Mouse (Mus musculus) kidney, embryonic 14.5 days (tissue): ENCODE measurements around the gene Ica1. TPM values are rescaled to one million over a fixed set of nuclear protein-coding genes. Genes with fewer than 3 reads are reported as not detected.

ENCODE experiments used
- ATAC-seq: fragments of 200-750 bp; cut with Nextera tagmentation; 2 replicates; pipeline ENCODE4 v1.8.0; 2017; ENCODE audit warnings: moderate number of reproducible peaks, mild to moderate bottlenecking, moderate TSS enrichment, moderate library complexity; ENCODE audit not compliant: low FRiP score, low TSS enrichment
- H3K27ac ChIP-seq: fragments of 300-500 bp; sonication (generic); 2 replicates; pipeline ENCODE4 v1.5.1; 2014; ENCODE audit warnings: low read depth, mild to moderate bottlenecking, low read length, moderate library complexity, mixed read lengths
- H3K27me3 ChIP-seq: fragments of 300-500 bp; sonication (generic); 2 replicates; pipeline ENCODE4 v1.6.1; 2014; ENCODE audit warnings: mild to moderate bottlenecking, low read length; ENCODE audit not compliant: control insufficient read depth, insufficient read depth
- H3K36me3 ChIP-seq: fragments of 300-500 bp; sonication (generic); 2 replicates; pipeline ENCODE4 v1.6.1; 2014; ENCODE audit warnings: low read length, mixed read lengths; ENCODE audit not compliant: control insufficient read depth, insufficient read depth
- H3K4me1 ChIP-seq: fragments of 300-500 bp; sonication (generic); 2 replicates; pipeline ENCODE4 v1.6.1; 2014; ENCODE audit warnings: low read length, mixed read lengths; ENCODE audit not compliant: control insufficient read depth, insufficient read depth
- H3K4me2 ChIP-seq: fragments of 300-500 bp; sonication (generic); replicated peaks from 2 replicates; pipeline ENCODE4 v1.6.1; 2014; ENCODE audit warnings: low read depth, mild to moderate bottlenecking, low read length
- H3K4me3 ChIP-seq: fragments of 300-500 bp; sonication (generic); 2 replicates; pipeline ENCODE4 v1.5.1; 2014; ENCODE audit warnings: mild to moderate bottlenecking, low read length
- H3K9ac ChIP-seq: fragments of 300-500 bp; sonication (generic); 2 replicates; pipeline ENCODE4 v1.6.1; 2014; ENCODE audit warnings: low read depth, mild to moderate bottlenecking, low read length, moderate library complexity
- H3K9me3 ChIP-seq: fragments of 300-500 bp; sonication (generic); 2 replicates; pipeline ENCODE4 v1.6.1; 2016; ENCODE audit warnings: low read length; ENCODE audit not compliant: control insufficient read depth
- WGBS: fragments of 180-500 bp; shearing (Covaris S2); extraction: QIAGEN DNeasy Blood & Tissue Kit; methylation state at CpG from one replicate; pipeline ENCODE4 v1.1.7; 2014; 5-methylcytosine and 5-hydroxymethylcytosine counted together
- polyA plus RNA-seq: library from polyadenylated mRNA; unstranded; fragments of >200 nt; fragmentation: Nextera tagmentation; extraction: Ambion mirVana; gene quantifications from 2 replicates; pipeline ENCODE4 v1.2.1, GENCODE M21; 2014

Gene Ica1
- polyA plus RNA-seq, 1 experiment from 2014 or later = 30.0 TPM

DNA sequence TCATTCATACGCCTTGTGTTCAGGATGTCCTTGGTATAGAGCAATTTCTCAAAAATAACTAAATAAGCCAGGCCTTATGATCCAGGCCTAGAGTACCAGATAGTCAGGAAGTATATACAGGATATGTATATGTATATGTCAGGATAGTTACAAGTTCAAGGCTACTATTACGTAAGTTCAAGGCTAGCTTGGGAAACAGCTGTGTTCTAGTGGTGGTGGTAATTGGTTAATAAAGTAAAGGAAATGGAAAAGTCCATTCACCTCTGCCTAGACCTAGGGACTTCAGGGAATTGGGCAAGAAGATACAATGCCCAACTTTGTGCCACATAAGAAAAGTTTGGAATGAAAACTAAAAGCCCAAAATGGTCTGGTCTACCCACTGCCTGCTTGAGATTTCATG is 61.7 kb downstream of the Ica1 start:
- ATAC-seq = no peak
- no peaks in the 10 kb centered on the region for H3K9me3 ChIP-seq
- H3K9ac ChIP-seq = no peak overlapping the region
- no peaks in the 10 kb centered on the region for H3K4me1 ChIP-seq
- WGBS = 93% methylated on average over 2 of the region's 2 CpGs
- no peak overlapping the region for H3K4me3 ChIP-seq
- no peaks in the 10 kb centered on the region for H3K36me3 ChIP-seq
- no peak overlapping the region for H3K27ac ChIP-seq
- H3K27me3 ChIP-seq = no peaks in the 10 kb centered on the region
- no peak overlapping the region for H3K4me2 ChIP-seq

DNA sequence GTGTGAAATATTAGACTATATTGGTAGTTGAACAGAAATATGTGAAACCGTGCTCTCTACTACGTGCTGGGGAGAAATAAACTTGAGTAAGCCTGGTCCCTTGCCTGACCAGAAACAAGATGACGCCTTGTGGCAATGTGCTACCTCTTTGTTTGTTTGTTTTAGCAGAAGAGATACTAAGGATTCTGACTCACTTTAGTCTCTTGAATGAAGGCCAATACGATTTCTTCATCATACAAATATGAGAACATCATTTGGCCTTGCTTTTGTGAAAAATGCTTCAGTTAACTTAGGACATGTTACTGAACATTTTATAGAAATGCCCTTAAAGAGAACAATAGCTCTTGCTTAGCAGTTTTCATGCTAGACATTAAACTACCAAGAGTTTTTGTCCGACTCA is 67.0 kb downstream of the Ica1 start:
- Histone ChIP-seq H3K9me3 (no peaks in the 10 kb centered on the region), H3K36me3 (no peaks in the 10 kb centered on the region), H3K4me2 (no peak overlapping the region), H3K9ac (no peak overlapping the region), H3K4me1 (no peaks in the 10 kb centered on the region), H3K4me3 (no peak overlapping the region), H3K27ac (no peak overlapping the region), H3K27me3 (no peaks in the 10 kb centered on the region)
- WGBS = 84% methylated on average over 5 of the region's 5 CpGs
- ATAC-seq = no peak

DNA sequence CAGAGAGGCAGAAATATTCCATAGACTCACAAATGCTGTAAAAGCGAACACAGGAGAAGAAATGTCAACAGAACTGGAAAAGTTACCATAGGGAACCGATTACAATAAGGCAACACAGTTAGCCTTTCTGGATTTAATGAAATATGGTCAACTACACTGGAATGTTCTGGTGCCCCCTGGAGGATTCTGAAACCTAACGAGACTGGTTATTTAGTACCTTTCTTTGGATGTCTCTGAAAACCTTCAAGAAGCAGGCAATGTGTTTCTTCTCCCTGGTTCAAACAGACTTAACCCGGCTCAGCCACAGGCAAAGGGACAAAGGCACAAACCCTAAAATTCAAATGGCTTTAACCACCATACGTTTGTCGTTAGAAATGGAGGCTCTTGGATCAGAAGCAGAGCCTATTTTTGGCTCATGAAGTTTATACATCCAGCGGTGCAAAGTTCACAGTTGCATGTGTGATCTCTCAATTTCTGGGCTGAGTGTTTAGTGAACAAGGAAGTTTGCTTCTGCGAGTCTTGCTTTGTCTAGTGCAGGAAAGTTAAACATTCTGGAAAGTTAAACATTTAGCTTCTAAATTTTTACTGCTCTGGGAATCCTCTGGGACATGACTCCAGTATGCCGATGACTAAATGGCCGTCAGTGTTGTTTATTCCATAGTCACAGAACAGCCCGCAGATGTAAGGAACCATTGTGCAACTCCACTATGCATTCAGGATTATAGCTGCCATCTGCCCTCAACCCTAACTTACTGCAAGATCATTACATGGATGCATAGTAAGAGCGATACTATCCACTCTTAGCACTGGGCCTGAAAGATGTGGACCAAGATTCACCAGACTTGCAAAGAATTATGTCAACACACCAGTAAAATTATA is 83.4 kb downstream of the Ica1 start:
- no peaks in the 10 kb centered on the region for H3K27me3 ChIP-seq
- 54% methylated on average over 12 of the region's 12 CpGs for WGBS
- H3K9ac ChIP-seq = no peak overlapping the region
- no peak overlapping the region for H3K4me3 ChIP-seq
- H3K9me3 ChIP-seq = no peaks in the 10 kb centered on the region
- H3K27ac ChIP-seq = peak overlapping the region; percentile 14; the same call in 1 of the 2 replicates
- peak; percentile 32; the same call in 1 of the 2 replicates for ATAC-seq
- H3K36me3 ChIP-seq = no peaks in the 10 kb centered on the region
- H3K4me2 ChIP-seq = no peak overlapping the region
- H3K4me1 ChIP-seq = no peaks in the 10 kb centered on the region; the same call in 1 of the 2 replicates

DNA sequence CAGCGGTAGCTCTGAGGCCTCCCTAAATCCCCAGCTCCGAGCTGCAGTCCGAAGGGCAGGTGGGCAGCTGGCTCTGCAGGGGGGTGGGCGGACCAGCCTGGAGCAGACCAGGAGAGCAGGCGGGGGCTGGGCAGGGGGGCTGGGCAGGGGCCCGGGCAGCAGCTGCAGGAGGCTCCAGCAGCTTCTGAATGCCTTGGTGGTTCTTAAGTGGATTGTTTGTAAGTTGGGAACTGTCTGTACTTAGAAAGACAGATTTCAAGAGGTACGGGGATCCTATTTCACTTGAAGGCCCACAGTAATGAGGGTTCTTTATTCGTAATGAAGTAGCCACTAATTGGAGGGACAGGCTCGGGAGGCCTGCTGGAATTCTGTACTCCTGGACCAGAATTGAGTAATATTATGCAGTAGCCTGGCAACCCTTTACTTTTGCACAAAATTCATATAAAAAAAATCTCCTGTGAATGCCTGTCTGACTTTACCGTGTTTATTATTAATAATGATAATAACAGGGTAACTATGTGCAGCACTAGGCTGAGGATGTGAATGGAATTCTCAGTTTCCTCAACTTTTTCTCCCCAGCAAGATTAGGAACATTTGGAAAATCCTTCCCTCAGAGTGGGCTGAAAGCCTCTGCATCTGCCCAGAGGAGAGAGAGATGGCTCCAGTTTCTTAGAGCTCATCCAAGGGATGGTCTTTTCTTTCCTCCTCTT is 84.2 kb downstream of the Ica1 start:
- Histone ChIP-seq H3K9me3 (no peaks in the 10 kb centered on the region), H3K4me1 (no peaks in the 10 kb centered on the region; the same call in 1 of the 2 replicates), H3K36me3 (no peaks in the 10 kb centered on the region), H3K9ac (no peak overlapping the region), H3K27ac (peak overlapping the region; percentile 49; the same call in 1 of the 2 replicates), H3K4me2 (no peak overlapping the region; the same call in 1 of the 2 replicates), H3K4me3 (no peak overlapping the region), H3K27me3 (no peaks in the 10 kb centered on the region)
- ATAC-seq = peak; percentile 89
- WGBS = 19% methylated on average over 10 of the region's 10 CpGs

DNA sequence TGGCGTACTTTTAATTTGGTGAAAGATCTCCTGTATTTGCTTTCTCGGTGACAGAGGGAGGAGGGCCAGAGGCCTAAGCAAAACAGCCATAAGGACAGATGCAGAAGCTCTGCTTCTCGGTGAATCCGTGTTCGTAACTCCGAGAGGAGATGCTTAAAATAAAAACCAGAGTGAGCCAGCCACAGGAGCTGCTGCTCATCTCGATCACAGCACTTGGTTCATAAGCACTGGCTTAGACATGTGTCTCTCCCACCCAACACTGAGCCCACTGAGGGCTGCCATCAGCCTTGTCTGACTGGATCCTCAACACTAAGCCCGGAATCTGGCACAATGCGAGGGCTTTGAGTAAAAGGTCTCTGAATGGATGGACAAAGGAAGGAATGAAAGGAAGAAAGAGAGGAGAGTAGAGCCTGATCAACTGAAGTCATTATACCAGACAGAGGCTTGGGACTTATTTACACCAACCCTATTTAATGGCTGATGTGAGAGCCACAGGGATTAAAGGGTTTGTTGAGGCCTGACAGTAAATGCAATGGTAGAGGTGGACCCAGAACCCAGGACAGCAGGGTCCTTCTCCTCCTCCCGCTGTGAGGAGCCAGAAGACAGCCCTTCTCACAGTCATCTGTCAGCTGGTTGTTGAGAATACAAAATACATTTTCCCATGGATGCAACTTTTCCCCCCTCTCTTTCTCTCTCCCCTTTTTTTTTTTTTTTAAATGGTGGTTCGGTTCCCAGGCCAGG is 85.0 kb downstream of the Ica1 start:
- Histone ChIP-seq H3K4me3 (no peak overlapping the region), H3K9ac (no peak overlapping the region), H3K36me3 (no peaks in the 10 kb centered on the region), H3K4me2 (no peak overlapping the region), H3K27ac (no peak overlapping the region), H3K4me1 (no peaks in the 10 kb centered on the region; the same call in 1 of the 2 replicates), H3K27me3 (no peaks in the 10 kb centered on the region), H3K9me3 (no peaks in the 10 kb centered on the region)
- WGBS = 65% methylated on average over 11 of the region's 11 CpGs
- ATAC-seq = peak; percentile 48; the same call in 1 of the 2 replicates

DNA sequence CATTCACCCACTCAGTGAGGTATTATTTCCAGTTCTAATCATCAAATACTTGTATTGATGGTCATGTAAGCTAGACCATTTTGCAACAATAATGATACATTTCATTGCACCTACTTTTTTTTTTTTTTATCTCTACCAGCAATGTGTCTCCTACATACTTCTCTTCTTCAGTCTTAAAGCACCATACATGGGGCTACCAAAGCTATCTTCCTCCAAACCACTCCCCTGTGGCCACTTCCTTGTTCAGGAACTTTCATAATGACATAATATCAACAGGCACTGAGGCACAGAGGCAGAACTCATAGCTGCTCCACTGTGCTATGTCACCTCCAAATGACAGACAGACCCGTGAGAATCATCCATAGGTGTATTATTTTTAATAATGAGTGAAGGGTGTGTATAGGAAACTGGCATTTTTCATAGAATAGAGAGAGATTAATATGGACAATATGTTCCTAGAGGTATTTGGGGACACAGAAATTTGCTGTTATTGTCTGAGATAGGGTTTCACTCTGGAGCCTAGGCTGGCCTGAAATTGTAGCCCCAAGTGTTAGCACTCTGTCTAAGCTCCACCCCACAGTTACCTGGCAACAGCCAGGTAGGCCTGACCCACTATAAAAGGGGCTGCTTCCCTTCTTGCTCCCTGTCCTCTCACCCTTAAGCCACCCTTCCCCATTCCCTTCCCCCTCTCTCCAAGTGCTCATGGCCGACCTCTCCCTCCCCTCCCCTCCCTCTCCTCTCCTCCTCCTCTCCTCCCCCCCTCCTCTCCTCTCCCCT is 86.9 kb downstream of the Ica1 start:
- no peaks in the 10 kb centered on the region for H3K9me3 ChIP-seq
- H3K4me3 ChIP-seq = no peak overlapping the region
- no peaks in the 10 kb centered on the region; the same call in 1 of the 2 replicates for H3K4me1 ChIP-seq
- no peaks in the 10 kb centered on the region for H3K27me3 ChIP-seq
- no peak overlapping the region for H3K27ac ChIP-seq
- no peak overlapping the region for H3K9ac ChIP-seq
- WGBS = 62% methylated on average over 2 of the region's 2 CpGs
- H3K4me2 ChIP-seq = no peak overlapping the region
- H3K36me3 ChIP-seq = no peaks in the 10 kb centered on the region
- no peak for ATAC-seq

DNA sequence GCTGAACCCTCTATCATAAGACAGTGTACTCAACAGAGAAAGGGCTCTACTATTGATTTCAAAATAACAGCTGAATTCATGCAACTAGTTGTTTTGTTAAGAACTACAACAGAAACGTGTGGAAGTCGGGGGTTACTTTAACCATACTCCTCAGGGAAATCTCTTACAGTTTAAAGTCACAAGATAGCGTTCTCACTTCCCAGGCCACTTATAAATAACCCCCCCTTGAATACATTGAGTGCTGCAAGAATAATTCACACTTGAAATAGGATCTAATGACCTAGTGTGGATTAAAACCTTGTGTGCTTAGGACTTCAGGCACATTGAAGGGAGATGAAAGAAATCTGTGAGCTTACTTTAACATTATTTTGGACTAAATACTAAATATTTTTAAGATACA is 87.8 kb downstream of the Ica1 start:
- WGBS = 37% methylated on average over 3 of the region's 3 CpGs
- Histone ChIP-seq H3K9ac (no peak overlapping the region), H3K4me2 (no peak overlapping the region), H3K36me3 (no peaks in the 10 kb centered on the region), H3K4me1 (no peaks in the 10 kb centered on the region; the same call in 1 of the 2 replicates), H3K4me3 (no peak overlapping the region), H3K9me3 (no peaks in the 10 kb centered on the region), H3K27me3 (no peaks in the 10 kb centered on the region), H3K27ac (no peak overlapping the region)
- no peak for ATAC-seq
